Mouse (Mus musculus) embryonic facial prominence, embryonic 13.5 days (tissue): ENCODE results near the gene Zfp963. TPM values are rescaled to one million over a fixed set of nuclear protein-coding genes. Genes with fewer than 3 reads are reported as not detected.
"Not testable (repeated sequence)": the region's sequence is repeated elsewhere in the genome, so short reads cannot be mapped to it uniquely, and the experiment has no call there.

Experiments
- ATAC-seq: fragments of 200-750 bp; cut with Nextera tagmentation; 2 replicates; pipeline ENCODE4 v1.8.0; 2017; ENCODE audit warnings: low read depth; ENCODE audit not compliant: insufficient number of reproducible peaks, insufficient read depth, low FRiP score, low TSS enrichment
- H3K27ac ChIP-seq: fragments of 300-500 bp; sonication (generic); 2 replicates; pipeline ENCODE4 v1.5.1; 2015; ENCODE audit warnings: moderate library complexity, mild to moderate bottlenecking, inconsistent platforms
- H3K27me3 ChIP-seq: fragments of 300-500 bp; sonication (generic); 2 replicates; pipeline ENCODE4 v1.6.1; 2015; ENCODE audit warnings: mild to moderate bottlenecking, inconsistent platforms
- H3K36me3 ChIP-seq: fragments of 300-500 bp; sonication (generic); 2 replicates; pipeline ENCODE4 v1.6.1; 2015; ENCODE audit warnings: mild to moderate bottlenecking, inconsistent platforms
- H3K4me1 ChIP-seq: fragments of 300-500 bp; sonication (generic); 2 replicates; pipeline ENCODE4 v1.6.1; 2015; ENCODE audit warnings: inconsistent platforms
- H3K4me2 ChIP-seq: fragments of 300-500 bp; sonication (generic); 2 replicates; pipeline ENCODE4 v1.6.1; 2015; ENCODE audit warnings: moderate library complexity, mild to moderate bottlenecking, inconsistent platforms
- H3K4me3 ChIP-seq: fragments of 300-500 bp; sonication (generic); 2 replicates; pipeline ENCODE4 v1.5.1; 2015; ENCODE audit warnings: mild to moderate bottlenecking, inconsistent platforms
- H3K9ac ChIP-seq: fragments of 300-500 bp; sonication (generic); 2 replicates; pipeline ENCODE4 v1.6.1; 2015; ENCODE audit warnings: mild to moderate bottlenecking, inconsistent platforms
- H3K9me3 ChIP-seq: fragments of 300-500 bp; sonication (generic); 2 replicates; pipeline ENCODE4 v1.6.1; 2016; ENCODE audit warnings: inconsistent platforms
- WGBS: fragments of 180-500 bp; shearing (Covaris S2); methylation state at CpG from one replicate; pipeline ENCODE4 v1.1.7; 2015; ENCODE audit warnings: mixed read lengths; 5-methylcytosine and 5-hydroxymethylcytosine counted together
- polyA plus RNA-seq: library from polyadenylated mRNA; unstranded; fragments of >200 nt; fragmentation: Nextera tagmentation; extraction: Ambion mirVana; gene quantifications from 2 replicates; pipeline ENCODE4 v1.2.1, GENCODE M21; 2015

The Zfp963 gene
- polyA plus RNA-seq, 1 experiment from 2014 or later, result 6.9 TPM

DNA sequence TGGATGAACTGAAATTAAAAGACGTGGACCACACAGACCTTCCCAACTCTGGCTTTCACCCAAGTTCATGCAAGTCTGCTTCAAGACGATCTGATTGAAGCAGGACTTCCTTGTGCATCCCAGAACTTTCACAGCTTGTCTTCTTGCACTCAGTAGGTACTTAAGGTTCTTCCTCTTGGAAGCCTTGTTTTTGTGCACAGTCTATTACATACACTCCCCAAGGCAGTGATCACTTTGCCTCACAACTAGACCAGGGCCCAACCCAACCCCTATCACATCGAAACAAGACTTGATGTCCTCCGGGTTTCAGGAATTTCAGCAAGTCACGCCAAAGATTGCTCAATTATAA, 32.6 kb downstream of the Zfp963 start:
- Histone ChIP-seq H3K36me3 (peaks cover 13% of the 10 kb centered on the region), H3K4me1 (peaks cover 24% of the 10 kb centered on the region), H3K4me2 (peak overlapping the region; percentile 57), H3K27ac (peak overlapping the region; percentile 68), H3K27me3 (no peaks in the 10 kb centered on the region), H3K9me3 (no peaks in the 10 kb centered on the region), H3K9ac (0 out of 2 replicates have a peak overlapping the region, but pooled peaks have one; percentile 44), H3K4me3 (peak overlapping the region; percentile 91)
- ATAC-seq, result peak; percentile 3; the same call in 1 of the 2 replicates
- 43% methylated on average over 5 of the region's 5 CpGs for WGBS

DNA sequence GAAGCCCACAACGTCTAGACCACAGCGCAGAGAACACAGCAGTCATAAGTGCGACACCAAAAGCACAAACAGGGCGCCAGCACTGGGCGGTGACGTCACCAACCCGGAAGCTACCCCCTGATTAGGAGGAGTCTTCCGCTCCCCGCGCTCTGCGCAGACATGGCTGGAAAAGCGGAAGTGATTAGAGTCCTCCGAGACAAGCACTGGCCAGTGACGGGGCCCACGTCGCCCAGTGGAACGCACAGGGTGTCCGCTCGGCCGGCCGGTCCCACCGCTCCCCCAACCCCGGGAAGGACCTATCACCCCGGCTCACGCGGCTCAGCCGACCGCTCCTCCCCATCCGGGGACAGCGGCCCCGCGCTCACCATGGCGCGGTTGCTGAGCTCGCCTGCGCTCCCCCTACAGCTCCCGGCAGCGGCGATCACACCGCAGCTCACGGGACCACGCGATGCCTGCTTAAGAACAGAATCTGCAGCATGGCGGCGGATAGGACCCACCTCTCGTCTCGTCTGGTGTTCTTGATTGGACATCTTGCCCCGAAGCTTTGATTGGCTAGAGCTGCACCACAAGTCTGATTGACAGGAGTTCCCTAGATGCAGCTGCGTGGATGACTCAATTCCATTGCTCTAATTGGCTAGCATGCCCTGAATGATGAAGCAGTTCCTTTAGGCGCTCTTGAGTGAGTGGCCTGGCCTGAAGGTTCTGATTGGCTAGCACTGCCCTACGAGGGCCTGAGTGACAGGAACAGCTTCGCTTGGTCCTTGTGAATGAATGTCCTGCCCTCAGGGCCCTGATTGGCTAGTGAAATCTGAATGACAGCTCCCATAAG, 33.2 kb downstream of the Zfp963 start:
- under 1% methylated on average over 48 of the region's 52 CpGs for WGBS
- ATAC-seq, result peak; percentile 99
- peak overlapping the region; percentile 97 for H3K9ac ChIP-seq

DNA sequence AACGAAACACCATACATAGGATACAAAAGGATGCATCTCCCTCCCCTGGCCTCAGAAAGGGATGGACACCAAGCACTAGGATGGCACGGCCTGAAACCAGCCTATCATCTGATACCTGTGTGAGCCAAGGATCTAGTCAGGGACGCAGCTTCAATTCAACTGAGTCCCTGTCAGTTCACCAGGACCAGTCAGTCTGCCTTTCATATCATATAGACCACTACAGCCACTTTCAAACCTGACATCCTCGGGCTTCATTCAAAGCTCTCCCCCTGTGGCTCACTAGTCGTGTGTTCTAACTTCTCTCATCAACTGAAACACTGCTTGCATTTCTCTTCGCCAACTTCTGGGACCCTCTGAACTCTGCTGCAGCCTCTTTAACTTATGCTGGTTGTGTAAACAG, 34.4 kb downstream of the Zfp963 start:
- Histone ChIP-seq H3K4me2 (peak overlapping the region; percentile 55), H3K9ac (peak overlapping the region; percentile 27), H3K27ac (no peak overlapping the region), H3K36me3 (peaks cover 16% of the 10 kb centered on the region), H3K27me3 (no peaks in the 10 kb centered on the region), H3K9me3 (no peaks in the 10 kb centered on the region), H3K4me1 (peaks cover 24% of the 10 kb centered on the region), H3K4me3 (peak overlapping the region; percentile 91)
- no peak for ATAC-seq
- 83% methylated on average over 6 of the region's 6 CpGs for WGBS

More for the DNA sequence above, 33.2 kb downstream of the Zfp963 start:
- Histone ChIP-seq H3K27me3 (no peaks in the 10 kb centered on the region), H3K4me2 (peak overlapping the region; percentile 57), H3K36me3 (peaks cover 13% of the 10 kb centered on the region), H3K4me1 (peaks cover 24% of the 10 kb centered on the region), H3K27ac (peak overlapping the region; percentile 100), H3K9me3 (no peaks in the 10 kb centered on the region), H3K4me3 (peak overlapping the region; percentile 91)

DNA sequence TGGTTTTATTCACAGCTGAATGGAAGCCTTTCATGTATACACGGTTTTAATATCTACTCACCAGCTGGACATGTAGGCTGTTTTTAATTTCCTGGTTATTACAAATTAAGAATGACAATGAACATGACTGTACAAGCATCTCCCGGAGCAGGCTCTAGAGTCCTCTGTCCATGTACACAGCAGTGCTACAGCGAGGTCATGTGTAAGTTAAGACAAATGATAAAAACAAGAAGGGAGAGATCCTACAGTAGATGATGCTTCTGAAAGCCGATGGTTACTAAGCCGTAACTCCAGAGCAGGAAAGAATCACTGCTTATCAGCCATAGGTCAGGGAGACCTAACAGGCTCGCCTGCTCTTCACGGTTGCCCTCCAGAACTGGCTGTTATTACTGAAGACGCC, 36.3 kb downstream of the Zfp963 start:
- 86% methylated on average over 8 of the region's 8 CpGs for WGBS
- Histone ChIP-seq H3K9me3 (no peaks in the 10 kb centered on the region), H3K4me3 (no peak overlapping the region), H3K4me1 (peaks cover 24% of the 10 kb centered on the region), H3K4me2 (no peak overlapping the region), H3K9ac (no peak overlapping the region), H3K27me3 (no peaks in the 10 kb centered on the region), H3K36me3 (peaks cover 34% of the 10 kb centered on the region), H3K27ac (no peak overlapping the region)
- ATAC-seq, result no peak

DNA sequence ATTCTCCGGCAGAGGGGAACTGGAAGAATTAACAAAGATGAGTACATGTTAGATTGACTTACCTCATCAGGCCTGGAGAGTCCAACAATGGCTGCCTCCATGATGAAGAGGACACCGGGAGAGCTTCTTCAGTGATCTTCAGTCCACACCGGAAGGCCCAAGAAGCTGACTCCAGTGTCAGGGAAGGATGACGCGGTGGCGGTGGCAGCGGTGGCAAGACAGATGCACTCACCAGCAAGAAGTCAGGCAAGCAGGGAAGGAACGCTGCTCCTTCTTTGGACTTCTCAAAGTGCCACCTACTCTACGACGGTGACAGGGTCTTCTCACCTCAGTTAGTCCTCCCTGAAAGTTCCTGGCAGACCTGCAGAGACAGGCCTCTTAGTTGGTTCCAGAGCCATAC, 39.1 kb downstream of the Zfp963 start, which contains the start of gene Zfp869:
Zfp869 (minus strand) TSS at position 101 of the 400 bp plus-strand sequence.
- H3K9ac ChIP-seq, H3K4me2 ChIP-seq, H3K27me3 ChIP-seq, H3K9me3 ChIP-seq, ATAC-seq, H3K27ac ChIP-seq, H3K4me3 ChIP-seq: not testable (repeated sequence)
- 94% methylated on average over 10 of the region's 10 CpGs for WGBS
- Histone ChIP-seq H3K4me1 (peaks cover 24% of the 10 kb centered on the region), H3K36me3 (peaks cover 63% of the 10 kb centered on the region)

DNA sequence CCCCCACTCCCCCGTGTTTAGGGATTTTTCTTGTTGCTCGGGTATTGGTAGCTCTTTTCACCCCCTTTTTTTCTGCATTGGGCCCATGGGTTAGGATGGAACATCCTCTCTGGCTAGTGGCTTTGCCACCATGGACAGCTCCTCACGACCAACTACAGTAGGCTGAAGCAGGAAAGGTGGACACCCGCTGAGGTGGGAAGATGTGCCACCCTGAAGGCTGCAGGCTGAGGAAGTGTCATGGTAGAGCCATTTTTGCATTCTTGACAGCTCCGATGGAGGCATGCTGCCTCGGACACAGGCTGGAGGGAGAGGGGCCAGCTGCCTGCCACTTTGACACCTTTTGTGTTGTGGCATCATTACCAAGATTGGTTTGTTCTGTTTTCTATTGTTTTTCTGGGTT, 48.0 kb downstream of the Zfp963 start:
- no peak for ATAC-seq
- Histone ChIP-seq H3K36me3 (peaks cover 48% of the 10 kb centered on the region), H3K4me3 (no peak overlapping the region), H3K4me2 (no peak overlapping the region), H3K9me3 (peaks cover under 1% of the 10 kb centered on the region), H3K27ac (no peak overlapping the region), H3K4me1 (no peaks in the 10 kb centered on the region), H3K27me3 (no peaks in the 10 kb centered on the region), H3K9ac (no peak overlapping the region)
- 77% methylated on average over 6 of the region's 6 CpGs for WGBS

Other genes with a start within 250 kb of the Zfp963 start
- not detected in 2 replicates for gene Gm7697, start 227.0 kb downstream of the Zfp963 start, polyA plus RNA-seq
- 27.6 and 30.4 TPM in 2 replicates for gene Zfp868, start 124.4 kb downstream of the Zfp963 start, polyA plus RNA-seq
- 2.6 and 3.8 TPM in 2 replicates for gene Zfp964, start 95.5 kb downstream of the Zfp963 start, polyA plus RNA-seq
- gene Zfp869, start 39.2 kb downstream of the Zfp963 start, polyA plus RNA-seq, result 31.0 and 32.6 TPM in 2 replicates
- not detected in 2 replicates for gene Gm20422, start 24.9 kb upstream of the Zfp963 start, polyA plus RNA-seq
- 46.5 and 48.1 TPM in 2 replicates for gene Atp13a1, start 41.2 kb upstream of the Zfp963 start, polyA plus RNA-seq
- 39.4 and 41.6 TPM in 2 replicates for gene Zfp866, start 41.2 kb upstream of the Zfp963 start, polyA plus RNA-seq
- gene Gmip, start 58.7 kb upstream of the Zfp963 start, polyA plus RNA-seq, result 10.3 and 11.0 TPM in 2 replicates
- gene Lpar2, start 72.5 kb upstream of the Zfp963 start, polyA plus RNA-seq, result 0.55 and 0.58 TPM in 2 replicates
- 8.7 and 9.7 TPM in 2 replicates for gene Pbx4, start 82.5 kb upstream of the Zfp963 start, polyA plus RNA-seq
- gene Cilp2, start 137.7 kb upstream of the Zfp963 start, polyA plus RNA-seq, result 0.96 and 1.1 TPM in 2 replicates
- 4.5 and 4.7 TPM in 2 replicates for gene Tssk6, start 152.2 kb upstream of the Zfp963 start, polyA plus RNA-seq
- gene Ndufa13, start 152.6 kb upstream of the Zfp963 start, polyA plus RNA-seq, result 178 and 184 TPM in 2 replicates
- 3.6 TPM in 2 replicates for gene Yjefn3, start 152.7 kb upstream of the Zfp963 start, polyA plus RNA-seq
- gene Gatad2a, start 246.4 kb upstream of the Zfp963 start, polyA plus RNA-seq, result 35.5 and 35.6 TPM in 2 replicates